Mouse (Mus musculus) olfactory bulb, adult 2 months (tissue): ENCODE data around the gene Tent5a.

Experiments
- CTCF ChIP-seq: fragments of 200-500 bp; IDR thresholded peaks from 2 replicates; pipeline ENCODE4 v1.5.1; 2012; ENCODE audit warnings: low read depth, mild to moderate bottlenecking, low read length, moderate library complexity; ENCODE audit not compliant: insufficient read depth
- POLR2A ChIP-seq: fragments of 200-500 bp; IDR thresholded peaks from 2 replicates; pipeline ENCODE4 v1.6.1; 2012; ENCODE audit warnings: mild to moderate bottlenecking, low read depth, low read length, moderate library complexity; ENCODE audit not compliant: insufficient read depth

- TF ChIP-seq CTCF (no peak), POLR2A (no peak)
Observed at GRCm38 (mm10) chr9:85357154-85357860, 30.2 kb upstream of the Tent5a start.
